Mouse (Mus musculus): ENCODE data around the gene Napsa. TPM values are rescaled to one million over a fixed set of nuclear protein-coding genes. Genes with fewer than 3 reads are reported as not detected.

The Napsa gene
- polyA plus RNA-seq, 1 experiment from 2014 or later = 3.9 TPM

DNA sequence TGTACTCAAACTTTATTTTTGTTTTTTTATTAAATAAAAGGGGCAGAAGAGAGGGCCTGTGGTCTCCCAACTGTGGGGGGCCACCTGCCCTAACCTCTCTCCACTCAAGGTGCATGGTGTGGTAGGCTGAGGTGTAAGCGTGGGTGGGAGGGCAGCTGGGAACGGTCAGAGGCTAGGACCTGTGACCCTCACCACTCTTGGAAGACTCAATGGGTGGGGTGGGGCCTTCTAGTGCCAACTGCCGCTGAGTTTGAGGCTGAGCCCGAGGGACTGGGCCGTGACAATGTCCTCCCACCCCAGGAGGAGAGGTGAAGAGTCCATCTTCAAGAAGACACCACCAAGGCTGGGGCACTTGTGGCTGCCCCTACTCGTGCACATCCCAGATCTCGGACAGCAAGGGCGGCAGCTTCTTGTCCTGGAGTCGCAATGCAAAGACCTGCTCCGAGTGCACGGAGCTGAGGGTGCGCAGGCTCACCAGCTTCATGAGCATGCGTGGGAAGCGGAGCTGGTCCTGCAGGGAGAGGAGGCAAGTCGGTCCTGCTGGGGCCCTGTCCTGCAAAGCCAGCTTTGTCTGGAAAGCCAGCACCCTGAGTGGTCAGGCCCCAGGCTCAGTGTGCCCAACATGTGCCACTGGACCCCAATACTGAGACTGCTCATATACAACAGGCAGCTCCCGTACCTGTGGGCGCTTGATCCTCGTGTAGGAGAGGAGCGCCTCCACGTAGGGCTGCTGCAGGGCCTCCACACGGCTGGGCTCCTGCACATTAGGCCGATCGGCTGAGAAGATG lies 22.4 kb upstream of the Napsa start:
- Histone ChIP-seq H3K36me3 (ENCODE audit: control insufficient read depth, insufficient read depth, low read length) (peaks cover 28% of the 10 kb centered on the region), H3K4me3 (ENCODE audit: low read length) (no peak overlapping the region), H3K4me1 (ENCODE audit: control insufficient read depth, insufficient read depth, low read length) (peaks cover 11% of the 10 kb centered on the region), H3K9ac (ENCODE audit: low read depth, low read length) (no peak overlapping the region), H3K4me2 (ENCODE audit: low read depth, low read length) (no peak overlapping the region), H3K9me3 (ENCODE audit: control insufficient read depth, low read length) (no peaks in the 10 kb centered on the region), H3K27me3 (replicated peaks; ENCODE audit: control insufficient read depth, insufficient read depth, low read length) (no peaks in the 10 kb centered on the region), H3K27ac (ENCODE audit: low read length) (no peak overlapping the region)
- 96% methylated on average over 23 of the region's 23 CpGs for WGBS
- ATAC-seq = no peak

- H3K9me3 ChIP-seq (ENCODE audit: control insufficient read depth, low read length) = no peaks in the 10 kb centered on the region
- ATAC-seq = no peak
- H3K36me3 ChIP-seq (ENCODE audit: control insufficient read depth, insufficient read depth, low read length) = peaks cover 25% of the 10 kb centered on the region
- H3K27me3 ChIP-seq (replicated peaks; ENCODE audit: control insufficient read depth, insufficient read depth, low read length) = no peaks in the 10 kb centered on the region
- no peak overlapping the region for H3K27ac ChIP-seq (ENCODE audit: low read length)
- WGBS = 97% methylated on average over 12 of the region's 12 CpGs
- no peak overlapping the region for H3K9ac ChIP-seq (ENCODE audit: low read depth, low read length)
- H3K4me1 ChIP-seq (ENCODE audit: control insufficient read depth, insufficient read depth, low read length) = peaks cover 11% of the 10 kb centered on the region
- H3K4me2 ChIP-seq (ENCODE audit: low read depth, low read length) = no peak overlapping the region
- no peak overlapping the region for H3K4me3 ChIP-seq (ENCODE audit: low read length)
Observed at GRCm38 (mm10) chr7:44550409-44550678, 21.8 kb upstream of the Napsa start.

DNA sequence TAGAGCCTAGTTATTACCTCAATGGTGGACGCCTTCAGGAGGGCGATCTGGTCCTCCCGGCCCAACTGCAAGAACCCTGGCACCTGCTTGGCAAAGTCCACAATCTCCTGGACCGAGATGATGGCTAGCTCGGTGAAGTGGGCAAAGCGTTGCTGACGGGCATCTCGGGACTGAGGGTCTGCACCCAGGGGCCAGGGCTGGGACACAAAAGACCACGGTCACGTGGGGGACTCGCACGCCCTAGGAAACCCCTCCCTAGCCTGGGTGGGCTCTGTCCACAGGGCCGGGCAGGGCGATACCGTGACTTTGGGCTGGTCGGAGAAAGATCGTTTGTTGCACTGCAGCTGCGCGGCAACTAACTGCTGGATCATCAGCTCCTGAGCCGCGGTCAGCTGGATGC lies 20.9 kb upstream of the Napsa start:
- WGBS = 93% methylated on average over 21 of the region's 21 CpGs
- H3K4me2 ChIP-seq (ENCODE audit: low read depth, low read length) = no peak overlapping the region
- H3K4me3 ChIP-seq (ENCODE audit: low read length) = no peak overlapping the region
- ATAC-seq = no peak
- no peak overlapping the region for H3K9ac ChIP-seq (ENCODE audit: low read depth, low read length)
- peaks cover 25% of the 10 kb centered on the region for H3K36me3 ChIP-seq (ENCODE audit: control insufficient read depth, insufficient read depth, low read length)
- H3K4me1 ChIP-seq (ENCODE audit: control insufficient read depth, insufficient read depth, low read length) = peaks cover 11% of the 10 kb centered on the region
- H3K9me3 ChIP-seq (ENCODE audit: control insufficient read depth, low read length) = no peaks in the 10 kb centered on the region
- no peaks in the 10 kb centered on the region for H3K27me3 ChIP-seq (replicated peaks; ENCODE audit: control insufficient read depth, insufficient read depth, low read length)
- no peak overlapping the region for H3K27ac ChIP-seq (ENCODE audit: low read length)

DNA sequence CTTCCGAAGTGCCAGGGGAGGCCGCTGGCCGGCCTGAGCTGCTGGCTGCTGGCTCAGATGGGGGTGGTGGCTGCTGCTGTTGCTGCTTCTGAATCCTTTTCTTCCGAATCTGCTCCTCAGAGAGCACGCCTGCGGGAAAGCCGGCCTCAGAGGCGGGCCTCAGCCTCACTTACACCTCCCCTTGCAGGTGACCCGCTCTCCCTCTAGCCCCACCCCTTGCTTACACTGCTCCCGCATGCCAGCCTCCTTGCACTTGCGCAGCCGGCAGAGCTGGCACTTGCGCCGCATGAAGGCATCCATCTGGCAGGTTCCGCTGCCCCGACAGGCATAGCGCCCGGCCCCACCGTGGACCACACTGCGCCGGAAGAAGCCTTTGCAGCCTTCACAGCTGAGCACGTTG lies 20.4 kb upstream of the Napsa start:
- no peak overlapping the region for H3K9ac ChIP-seq (ENCODE audit: low read depth, low read length)
- no peak overlapping the region for H3K27ac ChIP-seq (ENCODE audit: low read length)
- peaks cover 25% of the 10 kb centered on the region for H3K36me3 ChIP-seq (ENCODE audit: control insufficient read depth, insufficient read depth, low read length)
- H3K9me3 ChIP-seq (ENCODE audit: control insufficient read depth, low read length) = no peaks in the 10 kb centered on the region
- H3K4me3 ChIP-seq (ENCODE audit: low read length) = no peak overlapping the region
- 82% methylated on average over 22 of the region's 22 CpGs for WGBS
- no peak overlapping the region for H3K4me2 ChIP-seq (ENCODE audit: low read depth, low read length)
- no peak for ATAC-seq
- H3K4me1 ChIP-seq (ENCODE audit: control insufficient read depth, insufficient read depth, low read length) = peaks cover 11% of the 10 kb centered on the region
- no peaks in the 10 kb centered on the region for H3K27me3 ChIP-seq (replicated peaks; ENCODE audit: control insufficient read depth, insufficient read depth, low read length)

- WGBS = 85% methylated on average over 31 of the region's 31 CpGs
- Histone ChIP-seq H3K27me3 (replicated peaks; ENCODE audit: control insufficient read depth, insufficient read depth, low read length) (no peaks in the 10 kb centered on the region), H3K9me3 (ENCODE audit: control insufficient read depth, low read length) (no peaks in the 10 kb centered on the region), H3K4me3 (ENCODE audit: low read length) (no peak overlapping the region), H3K27ac (ENCODE audit: low read length) (peak overlapping the region; percentile 16; the same call in 1 of the 2 replicates), H3K36me3 (ENCODE audit: control insufficient read depth, insufficient read depth, low read length) (peaks cover 25% of the 10 kb centered on the region), H3K9ac (ENCODE audit: low read depth, low read length) (0 out of 2 replicates have a peak overlapping the region, but pooled peaks have one; percentile 21), H3K4me1 (ENCODE audit: control insufficient read depth, insufficient read depth, low read length) (peaks cover 11% of the 10 kb centered on the region), H3K4me2 (ENCODE audit: low read depth, low read length) (no peak overlapping the region; the same call in 1 of the 2 replicates)
- no peak for ATAC-seq
Observed at GRCm38 (mm10) chr7:44552141-44552908, 19.9 kb upstream of the Napsa start.

- peak overlapping the region; percentile 55 for H3K4me2 ChIP-seq (ENCODE audit: low read depth, low read length)
- peak; percentile 70 for ATAC-seq
- peaks cover 4% of the 10 kb centered on the region; the same call in 1 of the 2 replicates for H3K4me1 ChIP-seq (ENCODE audit: control insufficient read depth, insufficient read depth, low read length)
- peak overlapping the region; percentile 98 for H3K27ac ChIP-seq (ENCODE audit: low read length)
- WGBS = 1% methylated on average over 32 of the region's 32 CpGs
- H3K27me3 ChIP-seq (replicated peaks; ENCODE audit: control insufficient read depth, insufficient read depth, low read length) = no peaks in the 10 kb centered on the region
- peak overlapping the region; percentile 79 for H3K9ac ChIP-seq (ENCODE audit: low read depth, low read length)
- no peaks in the 10 kb centered on the region for H3K9me3 ChIP-seq (ENCODE audit: control insufficient read depth, low read length)
- peak overlapping the region; percentile 75 for H3K4me3 ChIP-seq (ENCODE audit: low read length)
- H3K36me3 ChIP-seq (ENCODE audit: control insufficient read depth, insufficient read depth, low read length) = peaks cover 25% of the 10 kb centered on the region
Observed at GRCm38 (mm10) chr7:44553196-44553764, 18.9 kb upstream of the Napsa start.

GRCm38 (mm10) chr7:44553826-44554225 lies 18.4 kb upstream of the Napsa start, which contains the start of gene Nr1h2:
Nr1h2 (minus strand) TSS chr7:44553951.
- Histone ChIP-seq H3K9me3 (ENCODE audit: control insufficient read depth, low read length) (no peaks in the 10 kb centered on the region), H3K36me3 (ENCODE audit: control insufficient read depth, insufficient read depth, low read length) (peaks cover 25% of the 10 kb centered on the region), H3K4me2 (ENCODE audit: low read depth, low read length) (peak within 1 kb of the TSS; percentile 62), H3K27me3 (replicated peaks; ENCODE audit: control insufficient read depth, insufficient read depth, low read length) (no peaks in the 10 kb centered on the region), H3K4me1 (ENCODE audit: control insufficient read depth, insufficient read depth, low read length) (peaks cover 4% of the 10 kb centered on the region; the same call in 1 of the 2 replicates), H3K9ac (ENCODE audit: low read depth, low read length) (peak within 1 kb of the TSS; percentile 79), H3K4me3 (ENCODE audit: low read length) (peak within 1 kb of the TSS; percentile 75), H3K27ac (ENCODE audit: low read length) (peak within 1 kb of the TSS; percentile 98)
- WGBS = under 1% methylated on average over 22 of the region's 22 CpGs
- ATAC-seq = peak; percentile 84

DNA sequence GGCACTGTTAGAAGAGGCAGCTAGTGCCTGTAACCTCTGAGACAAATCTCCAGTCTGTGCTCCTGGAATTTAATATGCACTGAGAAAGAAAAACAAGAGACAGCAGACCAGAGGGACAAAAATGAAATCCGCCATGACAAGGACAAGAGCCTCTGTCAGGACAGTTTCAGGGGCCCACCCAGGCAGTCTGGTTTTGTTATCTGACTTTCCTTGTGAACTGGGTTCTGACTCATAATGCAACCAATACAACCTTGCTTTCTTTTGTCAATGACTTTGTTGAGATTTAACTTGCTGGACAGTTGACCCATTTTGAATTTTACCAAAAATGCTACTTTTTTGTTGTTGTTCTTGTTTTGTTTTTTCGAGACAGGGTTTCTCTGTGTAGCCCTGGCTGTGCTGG lies 14.6 kb upstream of the Napsa start:
- H3K4me1 ChIP-seq (ENCODE audit: control insufficient read depth, insufficient read depth, low read length) = peaks cover 4% of the 10 kb centered on the region; the same call in 1 of the 2 replicates
- 61% methylated on average over 2 of the region's 2 CpGs for WGBS
- H3K27ac ChIP-seq (ENCODE audit: low read length) = peak overlapping the region; percentile 21; the same call in 1 of the 2 replicates
- no peak for ATAC-seq
- no peaks in the 10 kb centered on the region for H3K27me3 ChIP-seq (replicated peaks; ENCODE audit: control insufficient read depth, insufficient read depth, low read length)
- H3K4me2 ChIP-seq (ENCODE audit: low read depth, low read length) = no peak overlapping the region
- H3K4me3 ChIP-seq (ENCODE audit: low read length) = no peak overlapping the region
- H3K9ac ChIP-seq (ENCODE audit: low read depth, low read length) = no peak overlapping the region
- no peaks in the 10 kb centered on the region for H3K9me3 ChIP-seq (ENCODE audit: control insufficient read depth, low read length)
- no peaks in the 10 kb centered on the region for H3K36me3 ChIP-seq (ENCODE audit: control insufficient read depth, insufficient read depth, low read length)

All from intestine, embryonic 16.5 days (tissue).